In genomic region chr11:43943781-43944180, GRCm38 (mm10) we compare ENCODE assay signal across 30 mouse cellular contexts. TPM values are rescaled to one million over a fixed set of nuclear protein-coding genes. Genes with fewer than 3 reads are reported as not detected.
"Had no signal": no experiment of that assay in that cellular context is flagged by ENCODE, and none has a peak within 500 bp of the region (broad histone marks: within the 10 kb centered on the region; RNA-seq: fewer than 3 reads in every experiment).

No protein-coding gene starts in this region.

- H3K4me3 ChIP-seq: embryonic facial prominence, embryonic 10.5 days; embryonic facial prominence, embryonic 12.5 days; embryonic facial prominence, embryonic 13.5 days; embryonic facial prominence, embryonic 15.5 days; erythroblast, embryonic 14.5 days; forebrain, embryonic 10.5 days; forebrain, embryonic 12.5 days; forebrain, embryonic 13.5 days; forebrain, embryonic 15.5 days; gastrocnemius, adult 2 months; heart, embryonic 10.5 days had no signal

- DNase-seq: cerebellum, adult 2 months; cerebellum, adult 8-10 months; cerebellum, adult 9-10 months; cerebellum, adult 9-11 months; cerebellum, postnatal 10 days; cerebellum, postnatal 14 days; cerebellum, postnatal 25 days; cerebellum, postnatal 36 days; embryo, embryonic 11 days; forebrain, postnatal 0 days; gastrocnemius, adult 2 months; gastrocnemius, postnatal 10 days; gastrocnemius, postnatal 14 days; gastrocnemius, postnatal 25 days; gastrocnemius, postnatal 36 days; heart, adult 18-20 months had no signal

- ATAC-seq: forebrain, embryonic 13.5 days; forebrain, embryonic 14.5 days; forebrain, embryonic 15.5 days; forebrain, embryonic 16.5 days; forebrain, postnatal 0 days had no signal

- H3K4me1 ChIP-seq: embryonic facial prominence, embryonic 10.5 days; embryonic facial prominence, embryonic 12.5 days; embryonic facial prominence, embryonic 13.5 days; embryonic facial prominence, embryonic 15.5 days; forebrain, embryonic 10.5 days; forebrain, embryonic 12.5 days; forebrain, embryonic 13.5 days; forebrain, embryonic 15.5 days; heart, embryonic 10.5 days had no signal

- H3K9ac ChIP-seq: embryonic facial prominence, embryonic 12.5 days; embryonic facial prominence, embryonic 13.5 days; embryonic facial prominence, embryonic 15.5 days; forebrain, embryonic 12.5 days; forebrain, embryonic 13.5 days; forebrain, embryonic 15.5 days; forebrain, postnatal 0 days had no signal

- H3K27me3 ChIP-seq: embryonic facial prominence, embryonic 12.5 days; embryonic facial prominence, embryonic 13.5 days; embryonic facial prominence, embryonic 15.5 days; forebrain, embryonic 12.5 days; forebrain, embryonic 13.5 days; forebrain, embryonic 15.5 days had no signal

- H3K27ac ChIP-seq: embryonic facial prominence, embryonic 10.5 days; embryonic facial prominence, embryonic 12.5 days; embryonic facial prominence, embryonic 13.5 days; embryonic facial prominence, embryonic 15.5 days; forebrain, embryonic 10.5 days; forebrain, embryonic 12.5 days; forebrain, embryonic 13.5 days; forebrain, embryonic 15.5 days; gastrocnemius, adult 2 months; heart, embryonic 10.5 days had no signal

- H3K36me3 ChIP-seq: embryonic facial prominence, embryonic 10.5 days; embryonic facial prominence, embryonic 12.5 days; embryonic facial prominence, embryonic 13.5 days; embryonic facial prominence, embryonic 15.5 days; forebrain, embryonic 10.5 days; forebrain, embryonic 12.5 days; forebrain, embryonic 15.5 days; heart, embryonic 10.5 days had no signal

RNA-seq across cellular contexts. Expression of gene Adra1b, which starts 42.8 kb away (rescaled TPM):
- total RNA-seq: common myeloid progenitor, adult 5-6 weeks; granulocyte monocyte progenitor cell, adult 5-6 weeks had no signal
- polyA plus RNA-seq: erythroblast, embryonic 14.5 days had no signal
